Mouse (Mus musculus) testis, adult 2 months (tissue): ENCODE measurements around the gene Rps11.

Experiments used
- CTCF ChIP-seq: fragments of 200-500 bp; IDR thresholded peaks from 2 replicates; pipeline ENCODE4 v1.5.1; 2012; ENCODE audit warnings: low read depth, mild to moderate bottlenecking, inconsistent platforms, low read length, moderate library complexity; ENCODE audit not compliant: control insufficient read depth, insufficient read depth, insufficient replicate concordance
- POLR2A ChIP-seq: fragments of 200-500 bp; IDR thresholded peaks from 2 replicates; pipeline ENCODE4 v1.6.1; 2012; ENCODE audit warnings: low read depth, mild to moderate bottlenecking, inconsistent platforms, low read length, moderate library complexity; ENCODE audit not compliant: control insufficient read depth

DNA sequence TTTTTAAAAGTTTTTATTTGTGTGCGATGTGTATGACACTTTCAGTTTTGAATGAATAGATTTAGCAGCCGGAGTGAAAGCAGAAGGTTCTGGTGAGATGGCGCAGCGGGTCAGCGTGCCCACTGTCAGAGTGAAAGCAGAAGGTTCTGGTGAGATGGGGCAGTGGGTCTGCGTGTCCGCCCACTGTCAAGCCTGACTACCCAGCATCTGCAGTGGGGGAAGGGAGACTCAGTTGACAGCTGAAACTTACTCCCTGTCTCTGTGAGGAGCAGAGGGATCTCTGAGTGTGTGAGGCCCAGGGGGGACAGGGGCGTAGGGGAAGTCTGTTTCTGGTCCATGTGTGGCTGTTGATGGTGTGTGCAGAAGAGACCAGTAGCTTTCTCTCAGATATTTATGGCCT, 6.7 kb downstream of the Rps11 start:
- no peak for TF ChIP-seq CTCF
- no peak for TF ChIP-seq POLR2A
